Mouse (Mus musculus) hematopoietic multipotent progenitor cell, adult 10-12 weeks (in vitro differentiated cells): ENCODE measurements around the gene Zfp954. TPM values are rescaled to one million over a fixed set of nuclear protein-coding genes. Genes with fewer than 3 reads are reported as not detected.

ENCODE experiments used
- polyA plus RNA-seq: library from polyadenylated mRNA; stranded (reverse); fragments of >175 nt; gene quantifications from 2 replicates; pipeline ENCODE4 v1.2.3, GENCODE M21; 2012; ENCODE audit warnings: low replicate concordance

Gene Zfp954
- 3.6 and 4.2 TPM in 2 replicates for polyA plus RNA-seq

GRCm38 (mm10) chr7:7120921-7121601, at the start of gene Zfp954:
TSS of gene Zfp954 (minus strand) at chr7:7121488.

GRCm38 (mm10) chr7:7136379-7136866, 15.1 kb upstream of the Zfp954 start, which contains the start of gene Zfp773:
TSS of gene Zfp773 (minus strand) at chr7:7136755.

Other genes with a start within 250 kb of the Zfp954 start
- gene Aurkc, start 126.2 kb downstream of the Zfp954 start, polyA plus RNA-seq, result not detected in 2 replicates
- gene Zfp773, start 15.3 kb upstream of the Zfp954 start, polyA plus RNA-seq, result 0.16 and 0.22 TPM in 2 replicates
- gene Zfp418, start 49.8 kb upstream of the Zfp954 start, polyA plus RNA-seq, result 0.66 and 0.74 TPM in 2 replicates
- 0.11 and 0.31 TPM in 2 replicates for gene Zfp772, start 88.5 kb upstream of the Zfp954 start, polyA plus RNA-seq
- not detected in 2 replicates for gene Vmn2r29, start 125.8 kb upstream of the Zfp954 start, polyA plus RNA-seq
- not detected in 2 replicates for gene Gm45844, start 156.8 kb upstream of the Zfp954 start, polyA plus RNA-seq
- 10.6 and 13.0 TPM in 2 replicates for gene Clcn4, start 179.4 kb upstream of the Zfp954 start, polyA plus RNA-seq
- 0.03 TPM in 1 of 2 replicates, not detected in the other for gene Vmn2r30, start 216.1 kb upstream of the Zfp954 start, polyA plus RNA-seq